Mouse (Mus musculus) intestine, embryonic 15.5 days (tissue): ENCODE results near the gene Elof1. TPM values are rescaled to one million over a fixed set of nuclear protein-coding genes. Genes with fewer than 3 reads are reported as not detected.
A peak's percentile ranks its signal among the peaks of the same experiment; 100 is the strongest.

Experiments
- ATAC-seq: fragments of 200-750 bp; cut with Nextera tagmentation; 2 replicates; pipeline ENCODE4 v1.8.0; 2017; ENCODE audit warnings: moderate TSS enrichment, moderate library complexity
- H3K27ac ChIP-seq: fragments of 300-500 bp; sonication (generic); 2 replicates; pipeline ENCODE4 v1.5.1; 2015; ENCODE audit warnings: mild to moderate bottlenecking, inconsistent platforms
- H3K27me3 ChIP-seq: fragments of 300-500 bp; sonication (generic); replicated peaks from 2 replicates; pipeline ENCODE4 v1.6.1; 2015; ENCODE audit warnings: inconsistent platforms
- H3K36me3 ChIP-seq: fragments of 300-500 bp; sonication (generic); 2 replicates; pipeline ENCODE4 v1.6.1; 2015; ENCODE audit warnings: inconsistent platforms
- H3K4me1 ChIP-seq: fragments of 300-500 bp; sonication (generic); replicated peaks from 2 replicates; pipeline ENCODE4 v1.6.1; 2015; ENCODE audit warnings: inconsistent platforms
- H3K4me2 ChIP-seq: fragments of 300-500 bp; sonication (generic); replicated peaks from 2 replicates; pipeline ENCODE4 v1.6.1; 2015; ENCODE audit warnings: mild to moderate bottlenecking, inconsistent platforms
- H3K4me3 ChIP-seq: fragments of 300-500 bp; sonication (generic); replicated peaks from 2 replicates; pipeline ENCODE4 v1.5.1; 2015; ENCODE audit warnings: inconsistent platforms
- H3K9ac ChIP-seq: fragments of 300-500 bp; sonication (generic); 2 replicates; pipeline ENCODE4 v1.6.1; 2015; ENCODE audit warnings: inconsistent platforms
- H3K9me3 ChIP-seq: fragments of 300-500 bp; sonication (generic); 2 replicates; pipeline ENCODE4 v1.6.1; 2016; ENCODE audit warnings: inconsistent platforms
- whole genome bisulfite sequencing: fragments of 180-500 bp; shearing (Covaris S2); methylation state at CpG from one replicate; pipeline ENCODE4 v1.1.7; 2015; 5-methylcytosine and 5-hydroxymethylcytosine counted together
- polyA plus RNA-seq: library from polyadenylated mRNA; unstranded; fragments of >200 nt; fragmentation: Nextera tagmentation; extraction: Ambion mirVana; gene quantifications from 2 replicates; pipeline ENCODE4 v1.2.1, GENCODE M21; 2015

Elof1 gene
- polyA plus RNA-seq, 1 experiment from 2014 or later, result 143 TPM

GRCm38 (mm10) chr9:22134246-22134890 is 17.4 kb upstream of the Elof1 start:
- no peak overlapping the region for H3K4me3 ChIP-seq
- WGBS, result 80% methylated on average over 7 of the region's 7 CpGs
- peaks cover 18% of the 10 kb centered on the region for H3K4me1 ChIP-seq
- ATAC-seq, result no peak
- H3K9ac ChIP-seq, result no peak overlapping the region
- no peaks in the 10 kb centered on the region for H3K36me3 ChIP-seq
- H3K4me2 ChIP-seq, result no peak overlapping the region
- H3K27ac ChIP-seq, result no peak overlapping the region
- no peaks in the 10 kb centered on the region for H3K27me3 ChIP-seq
- H3K9me3 ChIP-seq, result no peaks in the 10 kb centered on the region

- H3K4me3 ChIP-seq, result peak overlapping the region; percentile 42
- H3K4me2 ChIP-seq, result peak overlapping the region; percentile 85
- ATAC-seq, result no peak; the same call in 1 of the 2 replicates
- peaks cover 15% of the 10 kb centered on the region for H3K4me1 ChIP-seq
- H3K9me3 ChIP-seq, result no peaks in the 10 kb centered on the region
- H3K27me3 ChIP-seq, result no peaks in the 10 kb centered on the region
- peak overlapping the region; percentile 60 for H3K9ac ChIP-seq
- WGBS, result 37% methylated on average over 11 of the region's 11 CpGs
- no peaks in the 10 kb centered on the region for H3K36me3 ChIP-seq
- 0 out of 2 replicates have a peak overlapping the region, but pooled peaks have one; percentile 75 for H3K27ac ChIP-seq
These were observed 15.2 kb upstream of the Elof1 start for GRCm38 (mm10) chr9:22132220-22132619.

- Histone ChIP-seq H3K36me3 (no peaks in the 10 kb centered on the region), H3K27ac (peak overlapping the region; percentile 75), H3K4me2 (peak overlapping the region; percentile 85), H3K4me3 (peak overlapping the region; percentile 42), H3K27me3 (no peaks in the 10 kb centered on the region), H3K9me3 (no peaks in the 10 kb centered on the region), H3K9ac (peak overlapping the region; percentile 60), H3K4me1 (peaks cover 13% of the 10 kb centered on the region)
- WGBS, result 2% methylated on average over 35 of the region's 35 CpGs
- peak; percentile 90 for ATAC-seq
These were observed 14.4 kb upstream of the Elof1 start for GRCm38 (mm10) chr9:22131226-22131981.

- no peaks in the 10 kb centered on the region for H3K4me1 ChIP-seq
- no peaks in the 10 kb centered on the region for H3K27me3 ChIP-seq
- no peak overlapping the region for H3K9ac ChIP-seq
- WGBS, result 80% methylated on average over 15 of the region's 15 CpGs
- ATAC-seq, result no peak
- H3K4me3 ChIP-seq, result no peak overlapping the region
- H3K4me2 ChIP-seq, result no peak overlapping the region
- no peaks in the 10 kb centered on the region for H3K9me3 ChIP-seq
- H3K27ac ChIP-seq, result no peak overlapping the region
- H3K36me3 ChIP-seq, result no peaks in the 10 kb centered on the region
These were observed 8.5 kb upstream of the Elof1 start for GRCm38 (mm10) chr9:22125246-22126027.

- Histone ChIP-seq H3K27ac (no peak overlapping the region), H3K9ac (no peak overlapping the region), H3K4me2 (no peak overlapping the region), H3K36me3 (no peaks in the 10 kb centered on the region), H3K4me1 (no peaks in the 10 kb centered on the region), H3K27me3 (no peaks in the 10 kb centered on the region), H3K4me3 (no peak overlapping the region), H3K9me3 (no peaks in the 10 kb centered on the region)
- 82% methylated on average over 3 of the region's 3 CpGs for WGBS
- ATAC-seq, result no peak
These were observed 7.2 kb upstream of the Elof1 start for GRCm38 (mm10) chr9:22124169-22124568.

- no peaks in the 10 kb centered on the region for H3K9me3 ChIP-seq
- 86% methylated on average over 7 of the region's 7 CpGs for WGBS
- no peaks in the 10 kb centered on the region for H3K36me3 ChIP-seq
- H3K27ac ChIP-seq, result no peak overlapping the region
- H3K9ac ChIP-seq, result no peak overlapping the region
- no peak for ATAC-seq
- H3K4me1 ChIP-seq, result no peaks in the 10 kb centered on the region
- H3K27me3 ChIP-seq, result no peaks in the 10 kb centered on the region
- H3K4me2 ChIP-seq, result no peak overlapping the region
- H3K4me3 ChIP-seq, result no peak overlapping the region
These were observed 6.2 kb upstream of the Elof1 start for GRCm38 (mm10) chr9:22123069-22123609.

- no peak for ATAC-seq
- WGBS, result 69% methylated on average over 3 of the region's 3 CpGs
These were observed 5.0 kb upstream of the Elof1 start for GRCm38 (mm10) chr9:22122005-22122404.

GRCm38 (mm10) chr9:22121545-22121944 is 4.6 kb upstream of the Elof1 start:
- no peak overlapping the region for H3K4me3 ChIP-seq
- H3K4me2 ChIP-seq, result no peak overlapping the region
- no peak overlapping the region for H3K27ac ChIP-seq
- H3K27me3 ChIP-seq, result no peaks in the 10 kb centered on the region
- peaks cover 7% of the 10 kb centered on the region for H3K4me1 ChIP-seq
- no peaks in the 10 kb centered on the region for H3K9me3 ChIP-seq
- no peak overlapping the region for H3K9ac ChIP-seq
- no peaks in the 10 kb centered on the region for H3K36me3 ChIP-seq
- no peak for ATAC-seq

More at GRCm38 (mm10) chr9:22122005-22122404, 5.0 kb upstream of the Elof1 start:
- Histone ChIP-seq H3K9me3 (no peaks in the 10 kb centered on the region), H3K27me3 (no peaks in the 10 kb centered on the region), H3K27ac (no peak overlapping the region), H3K9ac (no peak overlapping the region), H3K4me1 (peaks cover 7% of the 10 kb centered on the region), H3K4me3 (no peak overlapping the region), H3K4me2 (no peak overlapping the region), H3K36me3 (no peaks in the 10 kb centered on the region)

- H3K27me3 ChIP-seq, result no peaks in the 10 kb centered on the region
- H3K27ac ChIP-seq, result no peak overlapping the region
- H3K4me2 ChIP-seq, result no peak overlapping the region
- H3K4me1 ChIP-seq, result peaks cover 12% of the 10 kb centered on the region
- H3K9me3 ChIP-seq, result no peaks in the 10 kb centered on the region
- H3K36me3 ChIP-seq, result no peaks in the 10 kb centered on the region
- ATAC-seq, result no peak
- WGBS, result 86% methylated on average over 4 of the region's 4 CpGs
- H3K4me3 ChIP-seq, result no peak overlapping the region
- H3K9ac ChIP-seq, result no peak overlapping the region
These were observed 2.6 kb upstream of the Elof1 start for GRCm38 (mm10) chr9:22119543-22119942.

- Histone ChIP-seq H3K4me2 (peak overlapping the region; percentile 86), H3K36me3 (peaks cover 4% of the 10 kb centered on the region), H3K4me1 (peaks cover 12% of the 10 kb centered on the region), H3K9me3 (no peaks in the 10 kb centered on the region), H3K27ac (no peak overlapping the region), H3K27me3 (no peaks in the 10 kb centered on the region), H3K4me3 (peak overlapping the region; percentile 86), H3K9ac (no peak overlapping the region)
- 37% methylated on average over 10 of the region's 10 CpGs for WGBS
- ATAC-seq, result no peak
These were observed 933 bp upstream of the Elof1 start for GRCm38 (mm10) chr9:22117754-22118456.

- Histone ChIP-seq H3K4me3 (peak overlapping the region; percentile 86), H3K36me3 (peaks cover 11% of the 10 kb centered on the region), H3K27me3 (no peaks in the 10 kb centered on the region), H3K9me3 (no peaks in the 10 kb centered on the region), H3K4me2 (peak overlapping the region; percentile 86), H3K4me1 (peaks cover 12% of the 10 kb centered on the region), H3K9ac (peak overlapping the region; percentile 86), H3K27ac (no peak overlapping the region)
- no peak for ATAC-seq
- 20% methylated on average over 15 of the region's 15 CpGs for WGBS
These were observed 886 bp downstream of the Elof1 start for GRCm38 (mm10) chr9:22116086-22116485.
